Mouse (Mus musculus): ENCODE measurements around the gene Sntb2. TPM values are rescaled to one million over a fixed set of nuclear protein-coding genes. Genes with fewer than 3 reads are reported as not detected.
A peak's percentile ranks its signal among the peaks of the same experiment; 100 is the strongest.

Gene Sntb2
- polyA plus RNA-seq, 1 experiment from 2014 or later = 17.8 TPM

DNA sequence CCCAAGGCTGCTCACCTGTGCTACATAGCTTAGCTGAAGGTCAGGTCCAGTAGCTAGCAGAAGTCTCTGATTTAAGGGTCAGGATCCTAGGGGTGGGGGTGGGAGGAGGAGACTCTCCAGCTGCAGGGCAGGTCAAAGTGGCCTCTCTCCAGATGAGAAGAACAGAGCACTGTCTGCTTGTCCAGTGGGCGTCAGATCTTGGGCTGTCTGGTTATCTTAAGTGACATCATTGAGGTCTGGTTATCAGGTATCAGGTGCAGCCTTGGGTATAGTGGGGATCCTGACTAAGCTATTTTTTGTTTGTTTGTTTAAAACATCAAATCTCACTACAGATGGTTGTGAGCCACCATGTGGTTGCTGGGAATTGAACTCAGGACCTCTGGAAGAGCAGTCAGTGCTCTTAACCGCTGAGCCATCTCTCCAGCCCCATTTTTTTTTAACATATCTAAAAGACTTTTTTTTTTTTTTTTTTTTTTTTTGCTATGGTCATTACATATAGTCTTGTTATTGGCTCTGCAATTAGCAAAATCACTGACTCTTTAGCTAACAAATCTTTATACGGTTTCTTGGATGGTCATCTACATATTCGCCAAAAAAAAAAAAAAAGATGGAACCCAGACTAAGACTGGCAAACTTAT is 1.9 kb upstream of the Sntb2 start:
- Histone ChIP-seq H3K27me3 (no peaks in the 10 kb centered on the region; the same call in 1 of the 2 replicates), H3K4me3 (no peak overlapping the region), H3K9ac (no peak overlapping the region), H3K36me3 (no peaks in the 10 kb centered on the region), H3K4me2 (no peak overlapping the region), H3K9me3 (no peaks in the 10 kb centered on the region), H3K4me1 (peaks cover 46% of the 10 kb centered on the region), H3K27ac (no peak overlapping the region)
- ATAC-seq (ENCODE audit: insufficient number of reproducible peaks, low FRiP score, low TSS enrichment, low read depth) = no peak
- WGBS = 83% methylated on average over 4 of the region's 4 CpGs

DNA sequence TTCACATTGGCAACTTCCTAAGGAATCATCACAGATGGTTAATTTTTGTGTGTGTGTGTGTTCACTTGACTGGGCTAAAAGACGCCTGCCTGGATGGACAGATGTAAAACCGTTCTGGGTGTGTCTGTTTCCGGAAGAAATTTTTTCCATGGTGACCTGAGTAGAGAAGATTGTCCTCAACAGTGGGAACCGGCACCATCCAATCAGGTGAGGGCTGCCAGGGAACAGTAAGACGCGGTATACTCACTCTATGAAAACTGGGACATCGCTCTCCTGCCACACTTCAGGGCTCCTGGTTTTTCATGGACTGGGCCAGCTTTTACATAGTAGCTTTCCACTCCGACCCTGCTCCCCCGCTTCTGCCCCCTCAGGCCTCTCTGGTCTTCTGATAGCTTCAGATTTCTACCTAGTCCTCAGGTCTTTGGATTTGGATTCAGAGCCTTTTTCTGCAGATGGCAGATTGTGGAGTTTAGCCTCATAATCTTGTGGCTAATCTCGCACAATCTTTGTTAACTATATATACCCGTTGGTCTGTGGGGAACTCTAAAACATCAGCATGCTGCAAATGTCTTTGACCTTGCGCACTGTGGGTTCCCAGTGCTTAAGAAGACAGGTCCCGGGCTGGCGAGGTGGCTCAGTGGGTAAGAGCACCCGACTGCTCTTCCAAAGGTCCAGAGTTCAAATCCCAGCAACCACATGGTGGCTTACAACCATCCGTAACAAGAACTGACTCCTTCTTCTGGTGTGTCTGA is 1.1 kb upstream of the Sntb2 start:
- H3K36me3 ChIP-seq = no peaks in the 10 kb centered on the region
- no peak overlapping the region for H3K9ac ChIP-seq
- no peaks in the 10 kb centered on the region; the same call in 1 of the 2 replicates for H3K27me3 ChIP-seq
- ATAC-seq (ENCODE audit: insufficient number of reproducible peaks, low FRiP score, low TSS enrichment, low read depth) = no peak
- H3K4me1 ChIP-seq = peaks cover 46% of the 10 kb centered on the region
- H3K4me2 ChIP-seq = no peak overlapping the region
- H3K9me3 ChIP-seq = no peaks in the 10 kb centered on the region
- H3K4me3 ChIP-seq = no peak overlapping the region
- no peak overlapping the region for H3K27ac ChIP-seq
- 77% methylated on average over 16 of the region's 16 CpGs for WGBS

DNA sequence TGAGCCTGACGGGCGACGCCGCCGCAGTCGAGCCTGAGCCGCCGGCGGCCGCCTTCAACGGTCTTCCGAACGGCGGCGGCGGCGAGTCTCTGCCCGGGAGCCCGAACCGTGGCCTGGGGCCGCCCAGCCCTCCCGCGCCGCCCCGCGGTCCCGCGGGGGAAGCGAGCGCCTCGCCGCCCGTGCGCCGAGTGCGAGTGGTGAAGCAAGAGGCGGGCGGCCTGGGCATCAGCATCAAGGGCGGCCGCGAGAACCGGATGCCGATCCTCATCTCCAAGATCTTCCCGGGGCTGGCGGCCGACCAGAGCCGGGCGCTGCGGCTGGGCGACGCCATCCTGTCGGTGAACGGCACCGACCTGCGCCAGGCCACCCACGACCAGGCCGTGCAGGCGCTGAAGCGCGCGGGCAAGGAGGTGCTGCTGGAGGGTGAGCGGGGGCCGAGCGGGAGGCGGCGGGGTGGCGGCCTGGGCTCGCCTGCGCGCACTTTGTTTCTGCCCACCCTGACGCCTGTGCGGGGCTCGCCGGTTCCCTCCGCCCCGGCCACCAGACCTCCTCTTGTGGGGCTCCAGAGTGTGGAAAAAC is 438 bp downstream of the Sntb2 start:
- Histone ChIP-seq H3K36me3 (no peaks in the 10 kb centered on the region), H3K9me3 (no peaks in the 10 kb centered on the region), H3K9ac (peak overlapping the region; percentile 95), H3K4me2 (peak overlapping the region; percentile 69), H3K4me1 (peaks cover 44% of the 10 kb centered on the region), H3K27ac (peak overlapping the region; percentile 93), H3K27me3 (no peaks in the 10 kb centered on the region; the same call in 1 of the 2 replicates), H3K4me3 (peak overlapping the region; percentile 93)
- peak; percentile 69 for ATAC-seq (ENCODE audit: insufficient number of reproducible peaks, low FRiP score, low TSS enrichment, low read depth)
- WGBS = under 1% methylated on average over 75 of the region's 76 CpGs

DNA sequence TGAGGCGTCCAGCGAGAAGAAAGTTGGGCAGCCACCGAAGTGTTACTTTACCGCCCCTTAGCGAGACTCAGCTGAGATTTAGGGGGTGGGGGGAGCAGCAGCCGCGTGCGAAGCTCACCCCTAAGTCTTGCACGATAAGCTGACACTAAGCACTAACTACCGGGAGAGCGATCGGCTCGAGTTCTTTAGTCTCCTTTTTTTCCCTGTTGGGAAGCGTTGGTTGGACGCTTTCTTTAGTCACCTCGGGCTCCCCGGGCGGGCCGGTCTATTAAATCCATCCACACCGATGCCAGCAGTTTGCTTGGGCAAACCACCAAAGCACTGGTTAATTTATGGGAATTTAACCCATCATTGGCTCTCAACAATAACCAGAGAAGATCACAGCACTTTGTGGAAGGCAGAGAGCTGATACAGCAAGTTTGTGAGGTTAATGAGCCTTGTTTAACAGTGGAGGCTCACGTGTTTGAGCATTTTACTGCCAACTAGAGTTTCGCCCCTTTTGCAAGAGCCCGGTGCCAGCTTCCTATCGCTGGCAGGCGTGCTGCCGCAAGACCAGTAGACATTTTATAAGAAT is 1.0 kb downstream of the Sntb2 start:
- peak overlapping the region; percentile 95 for H3K9ac ChIP-seq
- H3K4me3 ChIP-seq = peak overlapping the region; percentile 93
- no peaks in the 10 kb centered on the region for H3K9me3 ChIP-seq
- H3K27me3 ChIP-seq = no peaks in the 10 kb centered on the region; the same call in 1 of the 2 replicates
- H3K4me2 ChIP-seq = peak overlapping the region; percentile 69
- under 1% methylated on average over 26 of the region's 26 CpGs for WGBS
- H3K27ac ChIP-seq = peak overlapping the region; percentile 93
- no peak; the same call in 1 of the 2 replicates for ATAC-seq (ENCODE audit: insufficient number of reproducible peaks, low FRiP score, low TSS enrichment, low read depth)
- peaks cover 40% of the 10 kb centered on the region for H3K4me1 ChIP-seq
- H3K36me3 ChIP-seq = no peaks in the 10 kb centered on the region

DNA sequence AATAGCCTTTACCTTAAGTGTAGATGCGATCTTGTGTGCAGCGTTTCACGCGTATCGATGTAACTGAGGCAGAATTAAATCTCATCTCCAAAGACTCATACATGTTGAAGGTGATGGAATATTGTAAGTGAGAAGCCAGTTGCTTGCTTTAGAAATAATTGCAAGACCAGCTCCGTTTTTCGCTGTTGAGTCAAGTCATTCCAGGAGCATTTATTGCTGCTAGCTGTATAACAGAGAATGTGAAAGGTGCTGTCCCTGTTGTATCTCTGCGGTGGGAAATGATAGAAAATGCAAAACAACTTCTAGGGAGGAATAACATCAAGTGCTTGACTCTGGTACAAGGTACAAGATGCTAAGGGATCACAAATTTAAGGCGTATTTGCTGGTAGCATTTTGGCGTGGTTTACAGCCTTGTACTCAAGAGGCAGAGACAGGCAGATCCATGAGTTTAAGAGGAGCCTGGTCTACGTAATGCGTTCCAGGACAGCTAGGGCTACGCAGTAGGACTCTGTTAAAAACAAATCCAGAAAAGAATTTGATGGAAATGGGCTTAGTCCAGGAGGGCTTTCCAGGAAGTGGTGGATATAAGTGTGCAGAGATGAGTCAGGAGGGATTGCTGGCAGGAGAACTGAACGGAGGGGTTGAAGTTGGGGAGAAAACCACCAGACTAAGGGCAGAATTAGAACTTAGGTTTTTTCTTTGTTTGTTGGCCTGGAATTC is 1.7 kb downstream of the Sntb2 start:
- no peak for ATAC-seq (ENCODE audit: insufficient number of reproducible peaks, low FRiP score, low TSS enrichment, low read depth)
- no peaks in the 10 kb centered on the region; the same call in 1 of the 2 replicates for H3K27me3 ChIP-seq
- peak overlapping the region; percentile 95 for H3K9ac ChIP-seq
- H3K36me3 ChIP-seq = no peaks in the 10 kb centered on the region
- H3K4me1 ChIP-seq = peaks cover 34% of the 10 kb centered on the region
- peak overlapping the region; percentile 93 for H3K27ac ChIP-seq
- H3K4me3 ChIP-seq = peak overlapping the region; percentile 93
- peak overlapping the region; percentile 69 for H3K4me2 ChIP-seq
- no peaks in the 10 kb centered on the region for H3K9me3 ChIP-seq
- WGBS = 18% methylated on average over 14 of the region's 14 CpGs

DNA sequence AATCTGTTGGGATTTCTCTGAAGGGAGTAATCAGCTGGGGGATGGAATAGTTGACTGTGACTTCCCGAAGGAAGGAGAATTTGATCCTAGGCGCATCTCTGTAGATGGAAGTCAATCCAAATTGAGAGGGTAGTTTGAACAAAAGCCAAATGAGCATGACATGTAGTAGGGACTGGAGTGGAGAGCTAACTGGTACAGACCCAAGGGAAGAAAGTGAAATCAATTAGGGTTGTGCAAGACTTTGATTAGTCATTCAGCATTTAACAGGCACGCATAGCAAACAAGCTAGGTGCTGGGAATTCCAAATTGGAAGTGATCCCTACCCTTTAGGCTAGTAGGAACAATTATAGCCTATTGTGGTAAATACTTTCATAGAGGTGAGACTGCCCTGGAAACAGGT is 6.3 kb downstream of the Sntb2 start:
- Histone ChIP-seq H3K9me3 (no peaks in the 10 kb centered on the region), H3K4me3 (no peak overlapping the region), H3K27ac (no peak overlapping the region), H3K9ac (no peak overlapping the region), H3K4me1 (peaks cover 34% of the 10 kb centered on the region), H3K36me3 (no peaks in the 10 kb centered on the region), H3K4me2 (no peak overlapping the region), H3K27me3 (no peaks in the 10 kb centered on the region)
- 88% methylated on average over 3 of the region's 3 CpGs for WGBS
- ATAC-seq (ENCODE audit: insufficient number of reproducible peaks, low FRiP score, low TSS enrichment, low read depth) = no peak

DNA sequence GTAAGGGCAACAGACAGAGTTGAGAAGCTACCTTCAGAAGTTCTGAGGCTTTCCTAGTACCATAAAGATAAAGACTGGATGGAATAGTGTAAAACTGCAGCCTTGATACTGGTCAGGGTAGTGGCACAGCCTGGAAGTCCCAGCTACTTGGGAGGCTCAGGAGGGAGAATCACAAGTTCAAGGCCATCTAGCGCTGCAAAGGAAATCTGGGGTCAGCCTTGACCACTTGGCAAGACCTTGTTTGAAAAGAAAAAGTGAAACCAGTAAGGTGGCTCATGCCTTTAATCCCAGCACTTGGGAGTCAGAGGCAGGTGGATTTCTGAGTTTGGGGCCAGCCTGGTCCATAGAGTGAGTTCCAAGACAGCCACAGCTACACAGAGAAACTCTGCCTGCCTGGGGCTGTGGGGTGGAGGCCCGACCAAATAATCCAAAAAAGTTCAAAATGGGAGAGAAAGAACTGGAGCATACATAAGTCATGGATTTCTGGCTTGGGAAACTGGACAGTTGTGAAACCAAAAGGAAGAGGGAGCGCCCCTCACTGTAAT is 8.4 kb downstream of the Sntb2 start:
- 81% methylated on average over 3 of the region's 3 CpGs for WGBS
- Histone ChIP-seq H3K4me1 (peaks cover 18% of the 10 kb centered on the region), H3K4me2 (no peak overlapping the region)

DNA sequence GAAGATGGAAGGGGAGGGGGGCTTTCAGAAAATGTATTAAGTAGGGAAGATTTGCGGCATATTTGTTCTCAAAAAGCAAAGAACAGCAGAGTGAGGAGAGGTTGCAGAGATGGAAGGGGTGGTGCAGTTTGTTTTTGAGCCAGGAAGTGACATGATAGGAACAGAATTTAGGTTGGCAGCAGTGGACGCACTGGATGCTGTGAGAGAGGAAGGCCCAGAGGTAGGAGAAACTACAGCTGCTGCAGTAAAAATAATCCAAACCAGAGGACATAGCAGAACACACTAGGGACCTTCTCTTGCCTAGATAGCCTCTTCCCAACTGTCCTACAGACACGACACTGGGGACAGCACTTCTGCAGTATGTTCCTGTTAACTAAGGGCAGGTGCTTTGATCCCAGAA is 9.2 kb downstream of the Sntb2 start:
- H3K9ac ChIP-seq = no peak overlapping the region
- WGBS = 44% methylated on average over 3 of the region's 3 CpGs

More for the DNA sequence above, 8.4 kb downstream of the Sntb2 start:
- Histone ChIP-seq H3K4me3 (no peak overlapping the region), H3K9me3 (no peaks in the 10 kb centered on the region), H3K36me3 (no peaks in the 10 kb centered on the region), H3K9ac (no peak overlapping the region), H3K27ac (peak overlapping the region; percentile 48; the same call in 1 of the 2 replicates), H3K27me3 (no peaks in the 10 kb centered on the region)
- no peak for ATAC-seq (ENCODE audit: insufficient number of reproducible peaks, low FRiP score, low TSS enrichment, low read depth)

DNA sequence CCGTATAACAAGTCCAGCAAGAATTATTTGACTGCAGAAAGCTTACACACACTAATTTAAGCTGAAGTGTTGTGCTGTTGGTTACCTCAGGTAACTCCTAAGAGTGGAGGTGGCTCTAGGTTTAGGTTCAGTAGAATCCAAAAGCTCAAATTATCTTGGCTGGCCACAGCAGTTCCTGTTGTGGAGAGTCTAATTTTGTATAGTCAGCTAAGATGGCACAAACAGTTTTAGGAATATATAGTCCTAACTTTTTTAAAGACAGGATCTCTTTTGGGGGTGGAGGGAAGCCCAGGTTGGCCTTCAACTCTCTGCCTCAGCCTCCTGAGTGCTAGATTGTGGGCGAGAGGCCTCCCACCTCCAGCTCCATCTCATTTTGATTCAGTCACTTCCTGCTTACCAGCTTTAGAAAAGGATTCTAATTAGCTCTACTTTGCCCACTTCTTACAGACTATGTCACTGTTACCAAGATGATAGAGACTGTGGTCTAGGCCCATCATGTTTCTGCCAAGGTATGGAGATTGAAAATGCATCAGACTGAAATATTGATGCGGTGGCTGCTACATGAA is 13.2 kb downstream of the Sntb2 start:
- H3K4me1 ChIP-seq = peaks cover 21% of the 10 kb centered on the region
- no peak overlapping the region for H3K9ac ChIP-seq
- H3K36me3 ChIP-seq = no peaks in the 10 kb centered on the region
- H3K4me3 ChIP-seq = no peak overlapping the region
- H3K9me3 ChIP-seq = no peaks in the 10 kb centered on the region
- 79% methylated on average over 3 of the region's 3 CpGs for WGBS
- no peak overlapping the region for H3K4me2 ChIP-seq
- H3K27me3 ChIP-seq = no peaks in the 10 kb centered on the region
- no peak for ATAC-seq (ENCODE audit: insufficient number of reproducible peaks, low FRiP score, low TSS enrichment, low read depth)
- H3K27ac ChIP-seq = no peak overlapping the region

More for the DNA sequence above, 9.2 kb downstream of the Sntb2 start:
- Histone ChIP-seq H3K9me3 (no peaks in the 10 kb centered on the region), H3K4me3 (no peak overlapping the region), H3K4me1 (peaks cover 14% of the 10 kb centered on the region), H3K4me2 (no peak overlapping the region), H3K36me3 (no peaks in the 10 kb centered on the region), H3K27me3 (no peaks in the 10 kb centered on the region), H3K27ac (peak overlapping the region; percentile 48; the same call in 1 of the 2 replicates)
- no peak for ATAC-seq (ENCODE audit: insufficient number of reproducible peaks, low FRiP score, low TSS enrichment, low read depth)

DNA sequence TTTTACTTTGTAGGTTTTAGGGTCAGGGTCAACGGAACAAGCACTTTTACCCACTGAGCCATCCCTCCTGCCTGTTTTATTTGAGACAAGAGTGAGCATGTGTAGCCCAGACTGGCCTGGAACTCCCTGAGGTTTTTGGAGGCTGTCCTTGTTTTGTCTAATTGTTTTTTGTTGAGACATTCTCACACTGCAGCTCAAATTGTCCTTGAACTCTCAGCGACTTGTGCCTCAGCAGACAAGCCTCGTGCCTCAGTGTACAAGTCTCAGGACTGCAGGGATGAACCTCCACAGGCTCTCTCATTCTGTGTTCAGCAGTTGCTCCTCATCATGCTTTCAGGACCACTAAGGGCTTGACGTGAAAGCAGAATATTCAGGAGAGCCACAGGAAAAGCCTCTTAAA is 16.2 kb downstream of the Sntb2 start:
- Histone ChIP-seq H3K27me3 (no peaks in the 10 kb centered on the region), H3K4me2 (no peak overlapping the region), H3K9me3 (no peaks in the 10 kb centered on the region), H3K4me3 (no peak overlapping the region), H3K36me3 (no peaks in the 10 kb centered on the region), H3K27ac (no peak overlapping the region), H3K4me1 (peaks cover 9% of the 10 kb centered on the region; the same call in 1 of the 2 replicates), H3K9ac (no peak overlapping the region)
- ATAC-seq (ENCODE audit: insufficient number of reproducible peaks, low FRiP score, low TSS enrichment, low read depth) = no peak
- 52% methylated on average over 4 of the region's 4 CpGs for WGBS

DNA sequence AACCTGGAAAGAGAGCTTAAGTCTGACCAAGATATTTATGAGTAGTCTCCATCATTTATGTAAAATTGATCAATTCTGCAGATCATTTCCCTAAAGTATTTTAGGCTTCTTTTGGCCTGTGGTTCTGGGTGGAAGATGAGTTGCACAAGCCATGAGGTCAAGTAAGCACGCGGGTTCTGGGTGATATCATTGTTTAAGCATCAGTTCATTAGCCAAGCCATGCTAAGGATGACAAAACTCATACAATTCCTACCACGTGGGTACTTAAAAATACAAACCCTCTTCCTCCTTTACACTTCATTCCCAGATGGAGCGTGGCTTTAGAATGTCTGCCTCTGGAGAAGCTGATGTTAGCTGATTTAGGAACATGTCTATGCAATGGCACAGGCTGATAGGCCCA is 18.0 kb downstream of the Sntb2 start:
- no peak overlapping the region for H3K4me2 ChIP-seq

More for the DNA sequence above, 18.0 kb downstream of the Sntb2 start:
- no peak for ATAC-seq (ENCODE audit: insufficient number of reproducible peaks, low FRiP score, low TSS enrichment, low read depth)
- no peaks in the 10 kb centered on the region for H3K36me3 ChIP-seq
- no peak overlapping the region for H3K9ac ChIP-seq
- 82% methylated on average over 4 of the region's 4 CpGs for WGBS
- no peak overlapping the region for H3K27ac ChIP-seq
- H3K4me1 ChIP-seq = peaks cover 9% of the 10 kb centered on the region; the same call in 1 of the 2 replicates
- H3K9me3 ChIP-seq = no peaks in the 10 kb centered on the region
- H3K4me3 ChIP-seq = no peak overlapping the region
- no peaks in the 10 kb centered on the region for H3K27me3 ChIP-seq
